21 mouse cellular contexts compared by ENCODE assay signal in the genomic region with DNA sequence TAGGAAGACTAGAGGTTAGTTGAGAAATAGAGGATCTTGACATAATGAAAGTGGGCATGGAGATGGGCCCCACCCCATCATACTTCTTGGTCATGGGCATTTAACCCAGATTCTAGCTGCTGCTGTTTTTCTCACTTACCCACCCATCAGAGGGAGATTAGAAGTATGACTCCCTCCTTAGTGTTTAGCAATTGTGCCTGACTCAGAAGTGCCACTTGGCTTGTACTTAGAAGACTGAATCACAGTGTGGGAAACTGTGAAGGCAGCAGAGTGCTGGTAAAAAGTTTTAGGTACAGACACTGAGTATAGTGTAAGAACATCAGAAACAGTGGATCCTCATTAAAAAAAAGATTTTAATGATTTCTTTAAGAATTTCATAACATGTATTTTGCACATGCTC.
DNase-seq lines count a peak whose midpoint lies in the region; ATAC-seq lines count a peak whose summit lies in the region.
"Had no signal": no experiment of that assay in that cellular context is flagged by ENCODE, and none has a peak within 500 bp of the region (broad histone marks: within the 10 kb centered on the region; RNA-seq: fewer than 3 reads in every experiment).

No protein-coding gene starts in this region.

- H3K36me3 ChIP-seq in hindbrain, embryonic 12.5 days: no peaks in the 10 kb centered on the region
- H3K36me3 ChIP-seq: embryonic facial prominence, embryonic 10.5 days; heart, embryonic 13.5 days; limb, embryonic 12.5 days; liver, embryonic 12.5 days had no signal

- DNase-seq in adrenal gland, adult 8-10 months: peak; percentile 3
- no peak for DNase-seq in adrenal gland, postnatal 25 days
- peak; percentile 12 for DNase-seq in left cerebral cortex, adult 11 months (ENCODE audit: low spot score)
- DNase-seq in left cerebral cortex, postnatal 10 days (ENCODE audit: extremely low spot score in 1 of 2, low spot score in 2 of 2): no peak
- DNase-seq in 416B (ENCODE audit: low read depth): peak; percentile 41
- peak; percentile 13 to 50 for DNase-seq in frontal cortex, postnatal 36 days (ENCODE audit: low spot score in 2 of 2)
- DNase-seq in retina, embryonic 14.5 days (ENCODE audit: low spot score): no peak
- DNase-seq: cerebellum, adult 8-10 months; kidney, postnatal 36 days; lung, adult 2 months; lung, postnatal 36 days had no signal

- H3K9me3 ChIP-seq in hindbrain, embryonic 12.5 days (replicated peaks): no peaks in the 10 kb centered on the region
- H3K9me3 ChIP-seq: embryonic facial prominence, embryonic 10.5 days; forebrain, embryonic 13.5 days; heart, embryonic 13.5 days; limb, embryonic 12.5 days; liver, embryonic 12.5 days had no signal

- no peak overlapping the region for H3K4me3 ChIP-seq in hindbrain, embryonic 12.5 days
- H3K4me3 ChIP-seq: embryonic facial prominence, embryonic 10.5 days; forebrain, embryonic 13.5 days; heart, embryonic 13.5 days; limb, embryonic 12.5 days; liver, embryonic 12.5 days had no signal

- no peaks in the 10 kb centered on the region for H3K27me3 ChIP-seq in hindbrain, embryonic 12.5 days
- H3K27me3 ChIP-seq: CH12.LX; forebrain, embryonic 13.5 days; heart, embryonic 13.5 days; limb, embryonic 12.5 days; liver, embryonic 12.5 days had no signal

- no peak overlapping the region for H3K9ac ChIP-seq in hindbrain, embryonic 12.5 days
- H3K9ac ChIP-seq: forebrain, embryonic 13.5 days; heart, embryonic 13.5 days; limb, embryonic 12.5 days; liver, embryonic 12.5 days had no signal

- intact Hi-C loops in left cerebral cortex, postnatal 10 days (cut with DNase I): no loop called here

- no peaks in the 10 kb centered on the region for H3K4me1 ChIP-seq in hindbrain, embryonic 12.5 days
- H3K4me1 ChIP-seq: embryonic facial prominence, embryonic 10.5 days; forebrain, embryonic 13.5 days; heart, embryonic 13.5 days; limb, embryonic 12.5 days; liver, embryonic 12.5 days had no signal

- ATAC-seq in hindbrain, embryonic 12.5 days (ENCODE audit: low FRiP score): no peak
- ATAC-seq: forebrain, embryonic 13.5 days; hindbrain, embryonic 16.5 days; intestine, embryonic 16.5 days; liver, embryonic 12.5 days had no signal

- H3K4me2 ChIP-seq in hindbrain, embryonic 12.5 days (replicated peaks): no peak overlapping the region
- H3K4me2 ChIP-seq: forebrain, embryonic 13.5 days; heart, embryonic 13.5 days; limb, embryonic 12.5 days; liver, embryonic 12.5 days; midbrain, embryonic 11.5 days had no signal

- no peak overlapping the region for H3K27ac ChIP-seq in hindbrain, embryonic 12.5 days
- H3K27ac ChIP-seq: embryonic facial prominence, embryonic 10.5 days; forebrain, embryonic 13.5 days; heart, embryonic 13.5 days; limb, embryonic 12.5 days; liver, embryonic 12.5 days had no signal

Comparison
In these comparisons a context has a peak if more than half of its experiments do, and no peak if none do; other contexts are left out.
1. DNase-seq: peak in adrenal gland, adult 8-10 months (single experiment), left cerebral cortex, adult 11 months (single experiment), 416B (single experiment) and frontal cortex, postnatal 36 days (2 of 2); none in adrenal gland, postnatal 25 days (single experiment), left cerebral cortex, postnatal 10 days (0 of 2) and retina, embryonic 14.5 days (single experiment).